Mouse (Mus musculus) kidney, postnatal 10 days (tissue): Measurements from ENCODE around the gene Lsamp.
"Not testable (repeated sequence)": the region's sequence is repeated elsewhere in the genome, so short reads cannot be mapped to it uniquely, and the experiment has no call there.

Source experiments
- DNase-seq: peaks from one replicate; pipeline ENCODE4 v3.0.0; 2021; ENCODE audit warnings: mixed read lengths

Gene Lsamp

GRCm38 (mm10) chr16:41974866-41975719, 1990.9 kb downstream of the Lsamp start:
- no peak for DNase-seq

GRCm38 (mm10) chr16:41976897-41977296, 1992.7 kb downstream of the Lsamp start:
- no peak for DNase-seq

- DNase-seq: no peak
These were observed 2012.8 kb downstream of the Lsamp start for GRCm38 (mm10) chr16:41996956-41997355.

GRCm38 (mm10) chr16:42002925-42003324, 2018.8 kb downstream of the Lsamp start:
- no peak for DNase-seq

GRCm38 (mm10) chr16:42003506-42003905, 2019.3 kb downstream of the Lsamp start:
- not testable (repeated sequence) for DNase-seq

- DNase-seq: no peak
These were observed 2020.0 kb downstream of the Lsamp start for GRCm38 (mm10) chr16:42004166-42004565.

- DNase-seq: no peak
These were observed 2030.8 kb downstream of the Lsamp start for GRCm38 (mm10) chr16:42014937-42015336.

GRCm38 (mm10) chr16:42015443-42015842, 2031.3 kb downstream of the Lsamp start:
- DNase-seq: no peak

GRCm38 (mm10) chr16:42016791-42017643, 2032.9 kb downstream of the Lsamp start:
- no peak for DNase-seq

GRCm38 (mm10) chr16:42022566-42022965, 2038.4 kb downstream of the Lsamp start:
- DNase-seq: no peak

GRCm38 (mm10) chr16:42032030-42032429, 2047.9 kb downstream of the Lsamp start:
- no peak for DNase-seq

GRCm38 (mm10) chr16:42033449-42033848, 2049.3 kb downstream of the Lsamp start:
- DNase-seq: no peak

- no peak for DNase-seq
These were observed 2064.0 kb downstream of the Lsamp start for GRCm38 (mm10) chr16:42048138-42048537.

- DNase-seq: no peak
These were observed 2075.8 kb downstream of the Lsamp start for GRCm38 (mm10) chr16:42059927-42060326.

GRCm38 (mm10) chr16:42074325-42074724, 2090.2 kb downstream of the Lsamp start:
- DNase-seq: no peak

- no peak for DNase-seq
These were observed 2095.4 kb downstream of the Lsamp start for GRCm38 (mm10) chr16:42079573-42079972.

- DNase-seq: no peak
These were observed 2097.4 kb downstream of the Lsamp start for GRCm38 (mm10) chr16:42081611-42082010.

- DNase-seq: no peak
These were observed 2113.3 kb downstream of the Lsamp start for GRCm38 (mm10) chr16:42097510-42097909.

GRCm38 (mm10) chr16:42102186-42102585, 2118.0 kb downstream of the Lsamp start:
- DNase-seq: no peak

- no peak for DNase-seq
These were observed 2118.5 kb downstream of the Lsamp start for GRCm38 (mm10) chr16:42102635-42103034.

GRCm38 (mm10) chr16:42112251-42112650, 2128.1 kb downstream of the Lsamp start:
- DNase-seq: no peak

GRCm38 (mm10) chr16:42113246-42113645, 2129.1 kb downstream of the Lsamp start:
- DNase-seq: no peak

GRCm38 (mm10) chr16:42121788-42122187, 2137.6 kb downstream of the Lsamp start:
- no peak for DNase-seq

- DNase-seq: no peak
These were observed 2139.7 kb downstream of the Lsamp start for GRCm38 (mm10) chr16:42123826-42124225.
